Mouse (Mus musculus) 3T3-L1 (cell line): ENCODE measurements around the gene Ppara.
A peak's percentile ranks its signal among the peaks of the same experiment; 100 is the strongest.

Source experiments
- DNase-seq: peaks from one replicate; pipeline ENCODE4 v3.0.0-alpha.2; 2015; ENCODE audit warnings: low read depth, low spot score

Ppara gene

DNA sequence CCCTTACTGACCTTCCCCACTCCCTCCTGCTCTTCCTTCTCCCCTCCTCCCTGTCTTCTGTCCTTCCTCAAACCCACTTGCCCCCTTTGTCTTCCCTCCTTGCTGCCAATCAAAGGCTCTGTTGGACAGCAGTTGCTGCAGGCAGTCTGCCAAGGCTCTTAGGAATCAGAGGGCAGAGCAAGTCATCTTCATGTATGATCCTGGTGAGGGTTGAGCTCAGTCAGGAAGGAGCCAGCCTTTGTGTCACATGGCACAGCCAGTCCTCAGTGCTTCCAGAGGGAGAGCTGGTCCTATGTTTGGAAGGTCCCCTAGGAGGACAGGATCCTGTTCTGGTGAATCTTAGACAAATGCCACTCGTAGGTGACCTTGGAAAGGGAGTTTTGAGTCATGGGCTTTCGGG is 68.1 kb downstream of the Ppara start:
- DNase-seq = peak; percentile 8

DNA sequence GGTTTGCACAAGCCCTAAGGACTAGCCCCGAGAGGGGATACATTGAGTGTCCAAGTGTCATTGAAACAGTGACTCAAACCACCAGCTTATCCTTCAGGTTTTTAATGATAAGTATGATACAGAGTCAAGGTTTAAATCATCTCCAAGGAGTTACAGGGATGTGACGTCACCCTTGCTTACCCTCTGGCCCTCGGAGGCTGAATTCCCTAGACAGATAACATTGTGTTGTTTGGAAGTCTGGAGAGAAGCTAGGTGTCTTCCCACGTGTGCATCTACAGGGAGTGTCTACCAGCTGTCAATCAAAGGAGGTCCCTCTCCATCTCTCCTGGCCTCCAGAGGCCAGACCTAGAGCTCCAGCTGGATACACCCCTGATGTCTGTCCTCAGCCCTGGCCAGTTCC is 72.1 kb downstream of the Ppara start:
- DNase-seq = no peak

GRCm38 (mm10) chr15:85807404-85807803 is 72.6 kb downstream of the Ppara start:
- no peak for DNase-seq

DNA sequence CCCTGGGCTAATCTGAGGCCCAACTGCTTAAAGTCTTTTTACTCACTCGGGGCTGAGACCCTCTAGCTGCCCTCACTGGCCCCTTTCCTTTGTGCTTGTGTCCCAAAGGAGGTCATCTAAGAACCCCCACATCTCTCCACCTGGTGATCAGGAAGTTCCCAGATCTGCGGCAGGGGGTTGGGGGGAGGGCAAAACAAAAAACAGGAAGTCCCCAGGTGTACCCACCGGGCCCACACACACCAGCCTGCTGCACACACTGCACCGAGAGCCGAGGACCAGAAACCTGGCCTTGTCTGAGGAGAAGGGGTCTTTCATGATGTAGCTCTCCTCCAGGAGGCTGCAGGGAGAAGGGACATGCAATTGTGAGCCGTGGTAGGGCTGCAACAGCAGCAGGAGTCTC is 73.2 kb downstream of the Ppara start:
- DNase-seq = no peak

GRCm38 (mm10) chr15:85808434-85808833 is 73.7 kb downstream of the Ppara start:
- no peak for DNase-seq

- no peak for DNase-seq
Observed at GRCm38 (mm10) chr15:85809091-85809490, 74.3 kb downstream of the Ppara start.

GRCm38 (mm10) chr15:85810462-85810805 is 75.7 kb downstream of the Ppara start:
- no peak for DNase-seq

DNA sequence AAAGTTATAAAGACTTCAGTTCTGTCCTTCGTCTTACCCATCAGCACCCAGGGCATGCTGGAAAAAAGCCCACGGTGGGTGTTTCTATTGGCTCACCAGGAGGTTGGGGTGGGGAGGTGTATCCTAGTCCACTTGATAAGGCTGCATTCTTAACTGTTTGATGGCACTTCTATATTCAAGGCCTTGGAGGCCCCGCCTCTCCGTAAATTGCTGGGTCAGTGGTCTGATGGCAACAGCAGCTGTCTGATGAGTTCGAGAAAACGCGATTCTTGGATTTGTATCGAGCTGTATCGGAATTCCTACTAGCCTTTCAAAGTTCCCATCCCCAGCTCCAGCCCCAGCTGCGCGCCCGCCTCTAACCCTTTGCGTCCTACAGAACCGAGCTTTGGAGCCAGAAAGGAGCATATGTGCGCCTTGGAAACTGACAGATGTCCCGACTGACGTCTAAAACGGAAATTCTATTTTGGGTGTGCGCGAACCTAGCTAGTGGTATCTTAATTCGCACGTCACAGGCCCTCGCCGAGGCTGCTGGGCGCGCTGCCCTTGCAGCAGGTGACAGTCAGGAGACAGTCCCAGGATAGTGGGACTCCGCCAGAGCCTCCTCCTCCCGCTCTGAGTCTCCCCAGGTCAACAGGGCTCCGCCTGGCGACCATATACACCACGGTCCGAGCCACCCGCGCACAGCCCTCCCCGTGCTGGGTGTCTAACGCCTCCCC is 76.2 kb downstream of the Ppara start:
- DNase-seq = peak; percentile 32

- DNase-seq = peak; percentile 95
Observed at GRCm38 (mm10) chr15:85811535-85812277, 76.9 kb downstream of the Ppara start, which contains the start of gene Cdpf1. Gene Cdpf1 (minus strand): TSS chr15:85811697.

GRCm38 (mm10) chr15:85813428-85813827 is 78.6 kb downstream of the Ppara start:
- DNase-seq = no peak

DNA sequence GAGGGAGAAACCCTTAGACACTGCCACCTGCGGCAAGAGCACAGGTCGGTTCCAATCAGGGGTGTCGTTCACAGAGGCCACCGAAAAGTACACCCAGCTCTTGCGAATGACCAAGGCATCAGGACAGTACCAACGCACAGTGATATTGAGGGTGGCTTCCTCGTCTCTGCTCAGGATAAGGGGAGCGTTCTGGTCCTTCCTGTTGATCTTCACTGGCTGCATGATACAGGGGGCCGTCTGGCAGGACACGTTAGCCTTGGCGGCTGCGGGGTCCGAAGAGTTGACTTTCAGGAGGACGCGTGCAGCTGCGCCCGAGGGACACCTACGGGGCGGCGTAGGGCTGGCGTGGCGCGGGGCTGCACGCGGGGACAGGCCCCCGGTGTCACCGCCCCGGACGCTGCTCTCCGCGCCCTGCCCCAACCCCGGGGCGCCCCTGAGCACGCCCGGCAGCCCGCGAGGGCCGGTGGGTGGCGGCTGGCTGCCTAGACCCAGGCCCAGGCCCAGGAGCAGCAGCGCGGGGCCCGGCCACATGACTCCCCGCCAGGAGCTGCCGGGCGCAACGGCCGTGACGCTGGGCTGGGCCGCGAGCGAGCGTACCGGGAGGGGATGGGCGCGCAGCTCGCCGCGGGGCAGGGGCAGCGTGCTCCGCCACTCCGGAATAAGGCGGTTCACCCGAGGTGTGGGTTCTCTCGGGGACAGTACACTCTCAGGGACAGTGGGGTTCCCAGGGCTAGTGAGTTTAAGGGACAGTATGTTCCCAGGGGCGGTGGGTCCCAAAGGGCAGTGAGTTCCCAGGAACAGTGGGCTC is 86.6 kb downstream of the Ppara start, which contains the start of gene Pkdrej:
TSS of gene Pkdrej (minus strand) at position 532 of the 808 bp plus-strand sequence.
- DNase-seq = no peak

DNA sequence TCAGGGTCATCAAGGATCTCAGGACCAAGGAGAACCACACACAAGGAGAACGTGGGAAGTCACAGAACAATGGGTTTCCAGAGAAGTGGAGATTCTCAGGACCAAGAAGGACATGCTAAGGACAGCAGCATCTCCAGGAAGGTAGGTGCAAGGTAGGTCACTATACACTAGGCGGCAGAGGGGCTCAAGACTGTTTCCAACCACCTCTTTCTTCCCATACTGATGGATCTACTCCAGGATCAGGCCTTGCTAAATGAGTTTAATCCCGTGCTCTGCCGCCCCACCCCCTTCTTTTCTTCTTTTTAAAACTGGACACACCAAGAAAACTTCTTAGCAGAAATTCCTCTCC is 87.2 kb downstream of the Ppara start:
- DNase-seq = no peak

DNA sequence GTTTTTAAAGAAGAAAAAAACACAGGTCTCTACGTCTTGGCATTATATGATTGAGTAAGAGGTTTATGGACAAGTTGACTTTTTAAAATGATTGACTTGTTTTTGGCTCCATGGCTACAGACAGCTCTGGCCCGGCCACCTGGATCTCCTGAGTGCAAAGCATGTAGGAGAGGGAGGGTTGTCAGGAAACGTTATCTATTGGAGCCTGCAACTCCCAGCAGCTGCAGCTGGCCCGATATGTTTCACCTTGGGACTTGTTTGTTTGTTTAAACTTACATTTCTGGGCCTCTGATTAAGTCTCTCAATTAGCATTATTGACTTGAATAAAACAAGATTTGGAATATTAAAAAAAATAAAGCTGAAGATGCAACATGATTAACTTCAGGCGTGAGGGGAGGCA is 91.9 kb downstream of the Ppara start:
- no peak for DNase-seq

DNA sequence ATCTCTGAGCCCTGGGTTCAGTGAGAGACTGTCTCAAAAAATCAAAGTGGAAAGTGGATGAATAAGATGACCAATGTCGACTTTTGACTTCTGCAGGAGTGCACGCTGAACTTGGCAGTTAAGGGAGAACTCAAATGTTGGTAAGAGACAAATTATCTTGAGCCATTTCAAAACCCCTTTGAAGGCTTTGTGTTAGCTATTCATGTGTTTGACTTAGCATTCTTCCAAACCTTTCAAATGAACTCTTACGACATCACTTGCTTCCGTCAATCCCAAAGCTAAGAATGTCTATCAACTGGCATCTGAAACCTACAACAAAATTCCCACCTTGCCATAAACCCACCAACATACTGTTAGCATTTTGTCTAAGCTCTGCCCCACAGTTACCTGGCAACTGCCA is 93.3 kb downstream of the Ppara start:
- DNase-seq = no peak

- DNase-seq = no peak
Observed at GRCm38 (mm10) chr15:85829470-85829869, 94.7 kb downstream of the Ppara start.

DNA sequence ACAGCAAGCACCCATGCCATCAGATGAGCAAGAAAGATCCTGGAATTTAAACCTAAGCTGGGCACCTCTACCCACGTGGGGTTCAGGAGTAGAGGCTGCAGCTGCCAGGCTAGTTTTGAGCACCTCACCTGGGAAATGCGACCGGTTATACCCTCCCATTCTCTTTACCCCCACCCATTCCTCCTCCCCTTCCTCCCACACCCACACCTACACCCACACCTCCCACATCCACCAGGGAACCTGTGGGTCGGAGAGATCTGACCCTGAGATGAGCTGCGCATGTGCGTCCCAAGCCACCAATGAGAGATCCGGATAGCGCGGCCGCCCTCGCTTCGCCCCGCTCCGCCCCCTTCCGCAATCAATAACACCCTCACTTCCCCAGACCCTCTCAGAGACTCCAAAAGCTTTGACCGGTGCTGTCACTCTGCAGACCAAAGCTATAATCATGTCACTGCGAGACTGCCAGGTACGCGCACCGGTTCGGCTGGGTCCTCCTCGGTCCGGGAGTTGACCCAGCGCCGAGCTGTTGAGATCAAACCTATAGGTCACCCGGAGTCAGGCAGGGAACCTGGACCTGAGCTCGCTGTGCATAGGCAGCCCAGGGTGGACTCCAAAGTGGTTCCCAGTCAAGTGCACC is 97.3 kb downstream of the Ppara start, which contains the start of gene Ttc38:
TSS of gene Ttc38 (plus strand) at position 353 of the 637 bp plus-strand sequence.
- DNase-seq = peak; percentile 49

DNA sequence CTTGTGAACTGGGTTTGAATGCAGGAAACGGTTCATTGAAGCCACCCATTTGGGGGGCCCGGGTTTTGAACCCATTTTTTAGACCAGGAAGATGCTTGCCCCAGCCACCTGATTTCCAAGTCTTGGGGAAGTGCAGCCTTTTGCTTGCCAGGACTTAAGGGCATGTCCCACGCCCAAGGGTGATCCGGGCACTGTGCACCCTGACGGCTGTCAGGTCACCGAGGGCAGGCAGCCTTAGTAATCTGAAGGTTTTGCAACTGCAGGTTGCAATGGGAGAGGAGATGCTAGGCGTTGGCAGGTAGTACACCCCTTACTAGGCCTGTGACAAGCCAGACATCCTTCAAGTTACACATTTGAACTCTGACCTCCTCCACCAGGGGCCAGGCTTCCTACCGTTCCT is 97.8 kb downstream of the Ppara start:
- no peak for DNase-seq

DNA sequence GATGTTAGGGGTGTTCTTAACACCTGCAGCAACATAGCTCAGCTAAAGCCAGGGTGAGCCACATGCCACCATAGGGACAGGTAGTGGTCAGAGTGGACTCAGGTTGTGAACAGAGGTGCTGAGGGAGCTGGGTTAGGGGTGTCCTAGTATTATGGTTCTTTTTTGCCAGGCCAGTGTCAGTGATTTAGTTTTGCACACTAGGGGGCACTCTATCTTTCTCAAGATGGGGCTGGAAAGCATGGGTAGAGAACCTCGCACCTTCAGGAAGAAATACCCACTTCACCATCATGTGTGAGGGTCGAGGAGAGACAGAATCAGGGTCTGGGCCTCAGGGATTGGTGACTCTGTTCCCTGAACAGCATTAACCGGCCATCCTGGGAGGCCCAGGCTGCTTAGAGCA is 100.6 kb downstream of the Ppara start:
- peak; percentile 13 for DNase-seq

DNA sequence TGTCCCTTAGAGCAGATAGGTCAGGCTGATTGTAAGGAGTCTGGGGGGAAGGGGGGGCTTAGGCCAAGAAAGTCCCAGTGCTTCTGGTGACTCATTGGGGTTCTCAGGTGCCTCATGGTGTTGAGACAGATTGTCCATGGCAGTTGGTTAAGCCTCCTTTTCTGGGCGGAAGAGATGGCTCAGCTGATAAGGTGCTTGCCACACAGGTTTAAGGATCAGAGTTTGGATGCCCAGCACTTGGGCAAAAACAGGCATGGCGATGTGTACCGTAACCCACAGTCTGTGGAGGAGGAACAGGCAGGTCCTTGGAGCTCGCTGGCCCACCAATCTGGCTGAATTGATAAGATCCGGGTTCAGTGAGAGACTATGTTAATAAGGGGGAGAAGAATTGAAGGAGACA is 102.1 kb downstream of the Ppara start:
- no peak for DNase-seq

DNA sequence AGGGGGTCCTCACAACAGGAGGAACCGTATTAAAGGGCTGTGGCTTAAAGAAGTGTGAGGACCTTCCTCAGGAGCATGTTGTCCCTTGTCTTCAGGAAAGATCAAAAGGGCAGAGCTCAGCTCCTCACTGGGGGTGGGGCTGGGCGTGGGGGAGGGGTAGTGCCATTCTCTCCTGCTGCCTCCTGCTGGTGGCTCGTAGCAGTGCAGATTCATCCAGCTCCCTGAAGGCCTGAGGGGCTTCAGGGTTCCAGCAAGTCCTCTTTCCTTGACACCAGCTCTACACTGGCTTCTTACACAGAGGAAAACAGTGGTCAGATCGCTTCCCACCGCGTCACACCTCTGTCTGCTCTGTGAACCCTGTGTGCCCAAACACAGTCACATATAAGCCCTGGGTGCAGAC is 106.2 kb downstream of the Ppara start:
- DNase-seq = no peak

DNA sequence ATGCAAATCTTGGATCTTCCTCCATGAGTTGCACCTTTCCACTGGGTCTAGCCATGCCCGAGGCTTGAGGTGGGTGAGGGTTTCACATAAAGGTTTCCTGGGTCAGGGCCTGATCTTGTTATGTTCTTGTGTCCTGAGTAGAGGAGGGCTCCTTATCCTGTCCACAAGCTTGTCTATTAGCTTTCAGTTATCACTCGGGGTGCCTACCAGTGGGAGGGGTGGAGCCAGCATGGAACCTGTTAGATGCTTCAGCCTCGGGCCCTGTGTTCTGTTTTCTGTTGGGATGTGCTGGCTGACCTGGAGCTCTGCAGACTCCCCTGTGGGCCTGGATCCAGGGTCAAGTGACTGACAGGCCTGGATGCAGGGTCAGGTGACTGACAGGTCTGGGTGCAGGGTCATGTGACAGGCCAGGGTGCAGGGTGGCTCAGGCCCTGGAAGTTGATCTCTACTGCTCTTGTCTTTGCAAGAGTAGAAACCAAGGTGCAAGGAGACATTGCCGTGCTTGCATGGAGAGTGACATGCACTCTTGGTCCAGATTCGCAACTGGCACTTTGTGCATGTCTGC is 107.1 kb downstream of the Ppara start:
- DNase-seq = no peak

- DNase-seq = no peak
Observed at GRCm38 (mm10) chr15:85845071-85845470, 110.3 kb downstream of the Ppara start.
